Mouse (Mus musculus) forebrain, embryonic 10.5 days (tissue): ENCODE data around the gene Olfr1242. TPM values are rescaled to one million over a fixed set of nuclear protein-coding genes. Genes with fewer than 3 reads are reported as not detected.

ENCODE experiments used
- DNase-seq: peaks from one replicate; pipeline ENCODE4 v3.0.0-alpha.2; 2017; ENCODE audit warnings: low spot score; ENCODE audit errors: extremely low spot score
- H3K27ac ChIP-seq: fragments of 300-500 bp; sonication (generic); 2 replicates; pipeline ENCODE4 v1.5.1; 2016; ENCODE audit warnings: mild to moderate bottlenecking
- H3K27me3 ChIP-seq: fragments of 300-500 bp; sonication (generic); 2 replicates; pipeline ENCODE4 v1.6.1; 2016; ENCODE audit warnings: mild to moderate bottlenecking; ENCODE audit not compliant: poor library complexity, severe bottlenecking
- H3K36me3 ChIP-seq: fragments of 300-500 bp; sonication (generic); replicated peaks from 2 replicates; pipeline ENCODE4 v1.6.1; 2016; ENCODE audit warnings: mild to moderate bottlenecking, moderate library complexity
- H3K4me1 ChIP-seq: fragments of 300-500 bp; sonication (generic); 2 replicates; pipeline ENCODE4 v1.6.1; 2016
- H3K4me3 ChIP-seq: fragments of 300-500 bp; sonication (generic); 2 replicates; pipeline ENCODE4 v1.5.1; 2016; ENCODE audit warnings: mild to moderate bottlenecking, moderate library complexity
- H3K9me3 ChIP-seq: fragments of 300-500 bp; sonication (generic); 2 replicates; pipeline ENCODE4 v1.6.1; 2016; ENCODE audit warnings: mild to moderate bottlenecking, moderate library complexity
- WGBS: fragments of 180-500 bp; shearing (Covaris S2); methylation state at CpG from one replicate; pipeline ENCODE4 v1.1.7; 2016; 5-methylcytosine and 5-hydroxymethylcytosine counted together
- polyA plus RNA-seq: library from polyadenylated mRNA; unstranded; fragments of >200 nt; fragmentation: Nextera tagmentation; extraction: Ambion mirVana; gene quantifications from 2 replicates; pipeline ENCODE4 v1.2.1, GENCODE M21; 2016

Olfr1242 gene
- not detected in 2 replicates for polyA plus RNA-seq

DNA sequence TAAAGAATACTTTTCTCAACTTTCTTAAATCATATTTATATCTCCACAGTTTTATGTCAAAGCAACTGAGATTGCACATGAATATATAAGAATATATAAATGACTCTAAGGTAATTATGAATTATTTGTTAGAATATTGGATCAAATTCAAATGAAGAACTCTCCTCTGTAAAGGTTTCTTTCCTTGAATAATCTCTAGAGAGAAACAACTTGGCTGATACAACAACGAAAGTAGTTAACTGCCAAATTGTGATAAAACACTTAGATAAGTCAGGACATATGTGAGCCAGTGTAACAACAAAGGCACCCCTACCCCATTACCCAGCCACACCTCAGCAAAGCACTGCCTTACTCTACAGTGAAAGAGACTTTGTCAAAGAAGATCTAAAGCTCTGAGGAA, at the start of gene Olfr1242:
Gene Olfr1242, minus strand, starts transcription at position 101 of the 400 bp plus-strand sequence.
- 93% methylated on average over 1 of the region's 1 CpGs for WGBS
- Histone ChIP-seq H3K4me3 (no peak within 1 kb of the TSS), H3K4me1 (no peaks in the 10 kb centered on the region), H3K9me3 (no peaks in the 10 kb centered on the region), H3K27me3 (no peaks in the 10 kb centered on the region), H3K36me3 (no peaks in the 10 kb centered on the region), H3K27ac (no peak within 1 kb of the TSS)
- DNase-seq: no peak

DNA sequence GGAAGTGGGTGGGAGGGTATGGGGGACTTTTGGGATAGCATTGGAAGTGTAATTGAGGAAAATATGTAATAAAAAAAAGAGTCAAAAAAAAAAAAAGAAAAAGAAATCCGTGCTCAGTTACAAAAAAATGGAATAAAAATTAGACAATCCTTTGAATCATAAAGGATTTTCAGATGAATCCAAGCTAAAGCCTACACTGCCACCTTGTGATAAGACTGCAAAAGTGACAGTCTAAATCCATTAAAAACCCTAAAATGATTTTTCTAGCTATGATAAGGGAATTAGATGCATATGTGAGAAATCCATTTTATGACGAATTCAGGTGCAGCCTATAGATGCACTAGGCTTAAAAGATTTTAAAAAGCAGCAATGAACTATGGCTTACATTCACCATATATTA, 46.4 kb upstream of the Olfr1242 start:
- no peaks in the 10 kb centered on the region for H3K36me3 ChIP-seq
- DNase-seq: no peak
- H3K27ac ChIP-seq: no peak overlapping the region
- 58% methylated on average over 2 of the region's 2 CpGs for WGBS
- H3K4me3 ChIP-seq: no peak overlapping the region
- H3K4me1 ChIP-seq: no peaks in the 10 kb centered on the region
- no peaks in the 10 kb centered on the region for H3K9me3 ChIP-seq
- H3K27me3 ChIP-seq: no peaks in the 10 kb centered on the region

DNA sequence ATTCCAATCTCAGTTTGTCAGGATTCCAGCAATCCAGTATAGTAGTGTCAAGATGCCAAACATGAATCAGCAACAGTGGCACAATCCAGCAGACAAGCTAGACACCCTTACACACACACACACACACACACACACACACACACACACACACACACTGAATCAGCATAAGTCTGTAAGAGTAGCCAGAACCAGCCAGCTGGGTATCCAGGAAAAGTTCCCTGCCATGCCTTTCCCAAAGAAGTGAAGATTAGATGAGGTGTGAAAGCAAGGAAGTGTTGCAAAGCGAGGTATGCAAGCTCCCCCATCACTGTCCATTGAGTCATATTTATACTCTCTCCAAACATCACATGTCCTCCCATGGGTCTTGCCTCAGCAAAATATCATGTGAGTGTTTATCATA, 41.8 kb upstream of the Olfr1242 start:
- no peaks in the 10 kb centered on the region for H3K9me3 ChIP-seq
- no peaks in the 10 kb centered on the region for H3K4me1 ChIP-seq
- no peak overlapping the region for H3K27ac ChIP-seq
- no peak for DNase-seq
- no peaks in the 10 kb centered on the region for H3K36me3 ChIP-seq
- H3K4me3 ChIP-seq: no peak overlapping the region
- 76% methylated on average over 1 of the region's 1 CpGs for WGBS
- H3K27me3 ChIP-seq: no peaks in the 10 kb centered on the region

DNA sequence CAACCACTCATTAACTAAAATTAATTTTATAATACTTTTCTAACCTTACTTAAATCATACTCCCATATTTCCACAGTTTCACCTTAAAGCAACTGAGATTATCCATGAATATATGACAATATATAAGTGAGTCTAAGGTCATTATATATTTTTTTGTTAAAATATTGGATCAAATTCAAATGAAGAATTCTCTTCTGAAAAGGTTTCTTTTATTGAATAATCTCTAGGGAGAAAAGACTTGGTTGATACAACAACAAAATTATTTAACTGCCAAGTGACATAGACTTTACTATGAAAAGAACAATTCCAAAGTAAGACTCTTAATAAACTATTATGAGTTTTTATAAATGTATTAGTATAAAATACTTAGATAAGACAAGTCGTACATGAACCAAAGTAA, 33.3 kb upstream of the Olfr1242 start, which contains the start of gene Olfr1243:
Gene Olfr1243, minus strand, starts transcription at position 101 of the 400 bp plus-strand sequence.
- H3K9me3 ChIP-seq: no peaks in the 10 kb centered on the region
- H3K36me3 ChIP-seq: no peaks in the 10 kb centered on the region
- H3K4me3 ChIP-seq: no peak within 1 kb of the TSS
- H3K27ac ChIP-seq: no peak within 1 kb of the TSS
- no peaks in the 10 kb centered on the region for H3K4me1 ChIP-seq
- 96% methylated on average over 1 of the region's 1 CpGs for WGBS
- H3K27me3 ChIP-seq: no peaks in the 10 kb centered on the region
- no peak for DNase-seq

DNA sequence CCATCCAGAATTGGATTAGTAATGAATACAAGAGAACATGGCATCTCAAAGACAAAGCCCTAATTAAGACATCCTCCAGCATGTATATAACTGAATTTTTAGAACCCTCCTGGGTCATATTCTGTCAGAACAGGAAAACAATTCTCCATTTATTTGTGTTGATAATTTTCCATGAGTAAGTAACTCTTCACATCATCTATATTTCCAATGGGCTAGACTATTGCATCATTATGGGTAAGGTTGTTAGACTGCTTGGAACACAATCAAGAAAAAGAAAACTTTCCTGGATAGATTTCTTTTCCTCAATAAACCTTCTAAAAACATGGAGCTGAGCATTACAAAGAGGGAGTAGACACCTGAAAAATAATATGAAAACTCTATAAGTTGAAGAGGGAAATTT, 11.1 kb downstream of the Olfr1242 start, which contains the start of gene Olfr1241:
Gene Olfr1241, minus strand, starts transcription at position 101 of the 400 bp plus-strand sequence.
- Histone ChIP-seq H3K27ac (no peak within 1 kb of the TSS), H3K4me3 (no peak within 1 kb of the TSS), H3K27me3 (no peaks in the 10 kb centered on the region), H3K4me1 (no peaks in the 10 kb centered on the region), H3K36me3 (no peaks in the 10 kb centered on the region), H3K9me3 (no peaks in the 10 kb centered on the region)
- DNase-seq: no peak

DNA sequence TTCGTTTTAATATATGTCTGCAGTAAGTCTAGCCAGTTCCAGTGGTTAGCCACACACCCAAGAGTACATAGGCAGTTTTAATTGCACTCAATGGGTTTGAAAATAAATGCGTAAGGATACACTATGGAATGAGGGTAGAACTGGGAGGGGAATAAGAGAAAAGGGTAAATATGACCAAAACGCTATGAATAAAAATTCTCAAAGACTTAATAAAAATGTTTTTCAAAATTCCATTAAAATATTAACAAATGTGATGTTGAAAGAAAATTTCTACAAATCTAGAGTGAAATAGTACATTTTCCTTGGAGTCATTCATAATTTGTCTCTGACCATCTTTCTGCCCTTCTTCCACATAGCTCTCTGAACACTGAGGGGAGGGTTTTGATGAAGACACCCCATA, 55.2 kb downstream of the Olfr1242 start, which contains the start of gene Olfr1240:
Gene Olfr1240, minus strand, starts transcription at position 101 of the 400 bp plus-strand sequence.
- 92% methylated on average over 3 of the region's 3 CpGs for WGBS

More for the DNA sequence above, 55.2 kb downstream of the Olfr1242 start, which contains the start of gene Olfr1240:
- no peaks in the 10 kb centered on the region for H3K9me3 ChIP-seq
- no peak within 1 kb of the TSS for H3K4me3 ChIP-seq
- DNase-seq: no peak
- no peaks in the 10 kb centered on the region for H3K27me3 ChIP-seq
- H3K27ac ChIP-seq: no peak within 1 kb of the TSS
- no peaks in the 10 kb centered on the region for H3K36me3 ChIP-seq
- H3K4me1 ChIP-seq: no peaks in the 10 kb centered on the region

Other genes with a start within 250 kb of the Olfr1242 start
- not detected in 2 replicates for gene Olfr1228, start 244.3 kb downstream of the Olfr1242 start, polyA plus RNA-seq
- not detected in 2 replicates for gene Olfr1229, start 210.3 kb downstream of the Olfr1242 start, polyA plus RNA-seq
- not detected in 2 replicates for gene Olfr1230, start 201.1 kb downstream of the Olfr1242 start, polyA plus RNA-seq
- not detected in 2 replicates for gene Olfr1231, start 191.3 kb downstream of the Olfr1242 start, polyA plus RNA-seq
- not detected in 2 replicates for gene Olfr1232, start 168.7 kb downstream of the Olfr1242 start, polyA plus RNA-seq
- not detected in 2 replicates for gene Olfr1233, start 155.9 kb downstream of the Olfr1242 start, polyA plus RNA-seq
- gene Olfr1234, start 133.5 kb downstream of the Olfr1242 start, polyA plus RNA-seq: not detected in 2 replicates
- not detected in 2 replicates for gene Olfr1238, start 88.7 kb downstream of the Olfr1242 start, polyA plus RNA-seq
- not detected in 2 replicates for gene Olfr1239, start 77.9 kb downstream of the Olfr1242 start, polyA plus RNA-seq
- gene Olfr1240, start 55.3 kb downstream of the Olfr1242 start, polyA plus RNA-seq: not detected in 2 replicates
- gene Olfr1241, start 11.2 kb downstream of the Olfr1242 start, polyA plus RNA-seq: not detected in 2 replicates
- gene Olfr1243, start 33.2 kb upstream of the Olfr1242 start, polyA plus RNA-seq: not detected in 2 replicates
- gene Olfr1245, start 80.1 kb upstream of the Olfr1242 start, polyA plus RNA-seq: not detected in 2 replicates
- not detected in 2 replicates for gene Olfr1246, start 94.8 kb upstream of the Olfr1242 start, polyA plus RNA-seq
- gene Olfr1247, start 115.8 kb upstream of the Olfr1242 start, polyA plus RNA-seq: not detected in 2 replicates
- not detected in 2 replicates for gene Olfr1248, start 119.9 kb upstream of the Olfr1242 start, polyA plus RNA-seq
- not detected in 2 replicates for gene Olfr1249, start 136.6 kb upstream of the Olfr1242 start, polyA plus RNA-seq
- not detected in 2 replicates for gene Olfr1250, start 163.1 kb upstream of the Olfr1242 start, polyA plus RNA-seq
- not detected in 2 replicates for gene Olfr1251, start 173.6 kb upstream of the Olfr1242 start, polyA plus RNA-seq
- not detected in 2 replicates for gene Olfr1252, start 226.7 kb upstream of the Olfr1242 start, polyA plus RNA-seq